Mouse (Mus musculus): ENCODE measurements around the gene Myl12a.

The Myl12a gene

DNA sequence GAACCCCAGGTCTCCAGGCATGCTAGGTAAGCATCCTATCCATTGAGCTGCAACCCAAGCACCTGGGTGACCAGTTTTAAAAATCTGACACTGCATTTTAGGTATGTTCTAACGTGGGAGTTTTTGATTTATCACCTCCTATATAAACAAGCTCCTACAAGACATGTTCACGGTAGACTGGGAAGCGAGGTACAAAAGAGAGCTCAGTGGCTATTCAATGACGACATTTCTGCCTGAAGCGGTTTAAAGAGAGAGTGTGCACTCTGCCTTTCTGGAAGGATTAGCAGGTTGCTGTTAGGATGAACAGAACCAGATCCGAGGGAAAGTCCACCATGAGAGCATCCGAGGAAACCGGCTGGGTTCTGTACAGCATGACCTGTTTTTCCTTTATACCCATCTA, 54.0 kb downstream of the Myl12a start:
- DNase-seq (ENCODE audit: low read depth in 2 of 2, low spot score in 2 of 2), result no peak

DNA sequence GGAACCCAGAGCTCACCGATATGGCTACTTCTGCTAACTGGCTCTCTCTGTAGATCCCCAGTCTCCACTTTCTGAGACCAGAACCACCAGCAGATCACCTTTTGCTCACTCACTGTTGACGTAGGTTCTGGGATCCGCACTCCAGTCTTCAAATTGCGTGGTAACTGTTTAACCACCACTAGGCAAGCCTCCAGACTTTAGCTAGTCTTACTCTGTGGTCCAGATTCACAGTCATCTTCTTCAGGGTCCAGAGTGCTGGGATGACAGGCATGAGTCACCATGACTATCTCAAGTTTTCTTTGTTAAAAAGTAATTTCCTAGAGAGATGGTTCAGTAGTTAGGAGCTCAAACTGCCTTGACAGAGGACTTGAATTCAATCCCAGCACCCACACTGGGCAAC, 58.9 kb downstream of the Myl12a start:
- DNase-seq (ENCODE audit: low read depth in 2 of 2, low spot score in 2 of 2), result no peak

All from CD8-positive naive resting alpha-beta T cell, adult 2 months (primary cell).